Mouse (Mus musculus) heart, postnatal 36 days (tissue): ENCODE data around the gene Cdc37. TPM values are rescaled to one million over a fixed set of nuclear protein-coding genes. Genes with fewer than 3 reads are reported as not detected.

Experiments
- DNase-seq, 2 experiments: peaks; one replicate each; pipeline ENCODE4 v3.0.0; 2021 to 2022
- intact Hi-C: fragments of 180-260 bp; cut with DNase I; formaldehyde crosslinking; loops from one replicate; pipeline ENCODE4 v1.15.1; 2025
- total RNA-seq, 2 experiments: library from RNA; stranded (reverse); gene quantifications; 2 replicates each; pipeline ENCODE4 v1.2.3; 2021

The Cdc37 gene
- total RNA-seq, 2 experiments from 2014 or later = 157 to 165 TPM

- DNase-seq = peak; percentile 83 to 86
- intact Hi-C loops = loop anchor here (2.0 kb wide), 1 partner anchor 16 kb away; no protein-coding TSS in a partner anchor
These were observed 18.7 kb upstream of the Cdc37 start for GRCm38 (mm10) chr9:21168161-21169123.

GRCm38 (mm10) chr9:21167140-21168097 is 17.6 kb upstream of the Cdc37 start:
- intact Hi-C loops = loop anchor here (2.0 kb wide), 1 partner anchor 15 kb away; no protein-coding TSS in a partner anchor
- peak in 1 of 2 experiments; percentile 38 for DNase-seq

- intact Hi-C loops = no loop called here
- no peak for DNase-seq
These were observed 16.7 kb upstream of the Cdc37 start for GRCm38 (mm10) chr9:21166516-21166915.

GRCm38 (mm10) chr9:21165952-21166451 is 16.2 kb upstream of the Cdc37 start:
- peak; percentile 62 to 73 for DNase-seq
- intact Hi-C loops = no loop called here

- intact Hi-C loops = no loop called here
- peak in 1 of 2 experiments; percentile 45 for DNase-seq
These were observed 15.5 kb upstream of the Cdc37 start, which contains the start of gene Pde4a for GRCm38 (mm10) chr9:21165041-21165951. Gene Pde4a (plus strand): TSS chr9:21165714.

- intact Hi-C loops = no loop called here
- DNase-seq = no peak
These were observed 14.3 kb upstream of the Cdc37 start for GRCm38 (mm10) chr9:21164072-21164471.

GRCm38 (mm10) chr9:21163086-21164050 is 13.6 kb upstream of the Cdc37 start:
- intact Hi-C loops = no loop called here
- DNase-seq = no peak

- intact Hi-C loops = no loop called here
- DNase-seq = peak; percentile 86 to 87
These were observed 11.6 kb upstream of the Cdc37 start for GRCm38 (mm10) chr9:21161209-21161909.

- DNase-seq = no peak
- intact Hi-C loops = loop anchor here (5.0 kb wide), 2 partner anchors 68 to 258 kb away; partner anchors contain the start of gene Qtrt1
These were observed 5.0 kb upstream of the Cdc37 start for GRCm38 (mm10) chr9:21154787-21155186.

- intact Hi-C loops = loop anchor here (2.0 to 5.0 kb wide), 3 partner anchors 15 to 258 kb away; partner anchors contain the start of gene Qtrt1
- DNase-seq = no peak
These were observed 4.1 kb upstream of the Cdc37 start for GRCm38 (mm10) chr9:21153833-21154232.

GRCm38 (mm10) chr9:21153331-21153730 is 3.5 kb upstream of the Cdc37 start:
- intact Hi-C loops = loop anchor here (2.0 to 5.0 kb wide), 3 partner anchors 15 to 259 kb away; partner anchors contain the start of gene Qtrt1
- DNase-seq = no peak

GRCm38 (mm10) chr9:21152715-21153114 is 2.9 kb upstream of the Cdc37 start:
- peak in 1 of 2 experiments; percentile 49 for DNase-seq
- intact Hi-C loops = loop anchor here (2.0 to 5.0 kb wide), 3 partner anchors 16 to 260 kb away; partner anchors contain the start of gene Qtrt1

- no peak for DNase-seq
- intact Hi-C loops = loop anchor here (5.0 kb wide), 1 partner anchor 57 kb away; the partner anchor contains the start of genes Gm38431 and Raver1
These were observed 617 bp downstream of the Cdc37 start for GRCm38 (mm10) chr9:21149077-21149653.

GRCm38 (mm10) chr9:21148427-21148826 is 1.4 kb downstream of the Cdc37 start:
- intact Hi-C loops = loop anchor here (5.0 kb wide), 1 partner anchor 56 kb away; the partner anchor contains the start of genes Gm38431 and Raver1

GRCm38 (mm10) chr9:21146722-21147121 is 3.1 kb downstream of the Cdc37 start:
- intact Hi-C loops = loop anchor here (5.0 kb wide), 1 partner anchor 54 kb away; the partner anchor contains the start of genes Gm38431 and Raver1
- DNase-seq = no peak

More at GRCm38 (mm10) chr9:21148427-21148826, 1.4 kb downstream of the Cdc37 start:
- DNase-seq = no peak

GRCm38 (mm10) chr9:21145431-21145830 is 4.4 kb downstream of the Cdc37 start:
- DNase-seq = no peak
- intact Hi-C loops = loop anchor here (5.0 kb wide), 1 partner anchor 53 kb away; the partner anchor contains the start of genes Gm38431 and Raver1
